Mouse (Mus musculus) heart, embryonic 15.5 days (tissue): ENCODE data around the gene Cdh24. TPM values are rescaled to one million over a fixed set of nuclear protein-coding genes. Genes with fewer than 3 reads are reported as not detected.

Experiments
- ATAC-seq: fragments of 200-750 bp; cut with Nextera tagmentation; replicated peaks from 2 replicates; pipeline ENCODE4 v1.8.0; 2017; ENCODE audit warnings: low read depth, moderate TSS enrichment; ENCODE audit not compliant: insufficient number of reproducible peaks, insufficient read depth, low FRiP score
- H3K27ac ChIP-seq: fragments of 300-500 bp; sonication (generic); 2 replicates; pipeline ENCODE4 v1.5.1; 2015; ENCODE audit warnings: mild to moderate bottlenecking, inconsistent platforms
- H3K27me3 ChIP-seq: fragments of 300-500 bp; sonication (generic); 2 replicates; pipeline ENCODE4 v1.6.1; 2015; ENCODE audit warnings: inconsistent platforms
- H3K36me3 ChIP-seq: fragments of 300-500 bp; sonication (generic); 2 replicates; pipeline ENCODE4 v1.6.1; 2015; ENCODE audit warnings: mild to moderate bottlenecking, inconsistent platforms
- H3K4me1 ChIP-seq: fragments of 300-500 bp; sonication (generic); replicated peaks from 2 replicates; pipeline ENCODE4 v1.6.1; 2015; ENCODE audit warnings: inconsistent platforms
- H3K4me2 ChIP-seq: fragments of 300-500 bp; sonication (generic); 2 replicates; pipeline ENCODE4 v1.6.1; 2015; ENCODE audit warnings: inconsistent platforms, mild to moderate bottlenecking, moderate library complexity
- H3K4me3 ChIP-seq: fragments of 300-500 bp; sonication (generic); 2 replicates; pipeline ENCODE4 v1.5.1; 2015; ENCODE audit warnings: mild to moderate bottlenecking, inconsistent platforms
- H3K9ac ChIP-seq: fragments of 300-500 bp; sonication (generic); 2 replicates; pipeline ENCODE4 v1.6.1; 2015; ENCODE audit warnings: mild to moderate bottlenecking, inconsistent platforms
- H3K9me3 ChIP-seq: fragments of 300-500 bp; sonication (generic); replicated peaks from 2 replicates; pipeline ENCODE4 v1.6.1; 2016; ENCODE audit warnings: inconsistent platforms
- WGBS: fragments of 180-500 bp; shearing (Covaris S2); methylation state at CpG from one replicate; pipeline ENCODE4 v1.1.7; 2015; ENCODE audit warnings: mixed read lengths; 5-methylcytosine and 5-hydroxymethylcytosine counted together
- polyA plus RNA-seq: library from polyadenylated mRNA; unstranded; fragments of >200 nt; fragmentation: Nextera tagmentation; extraction: Ambion mirVana; gene quantifications from 2 replicates; pipeline ENCODE4 v1.2.1, GENCODE M21; 2015

Cdh24 gene
- polyA plus RNA-seq, 1 experiment from 2014 or later, result 1.6 TPM

GRCm38 (mm10) chr14:54605752-54606321, 35.3 kb downstream of the Cdh24 start, which contains the start of gene 4931414P19Rik:
TSS of gene 4931414P19Rik (minus strand) at chr14:54605993.
- Histone ChIP-seq H3K27ac (peak within 1 kb of the TSS; percentile 85), H3K4me2 (peak within 1 kb of the TSS; percentile 77), H3K27me3 (no peaks in the 10 kb centered on the region), H3K4me1 (peaks cover 20% of the 10 kb centered on the region), H3K9ac (peak within 1 kb of the TSS; percentile 66), H3K36me3 (no peaks in the 10 kb centered on the region), H3K9me3 (no peaks in the 10 kb centered on the region), H3K4me3 (peak within 1 kb of the TSS; percentile 64)
- peak; percentile 53; the same call in 1 of the 2 replicates for ATAC-seq
- WGBS, result under 1% methylated on average over 39 of the region's 39 CpGs

GRCm38 (mm10) chr14:54603686-54604085, 37.5 kb downstream of the Cdh24 start:
- peaks cover 20% of the 10 kb centered on the region for H3K4me1 ChIP-seq
- H3K9ac ChIP-seq, result no peak overlapping the region
- H3K36me3 ChIP-seq, result no peaks in the 10 kb centered on the region
- no peak for ATAC-seq
- no peaks in the 10 kb centered on the region for H3K9me3 ChIP-seq
- 82% methylated on average over 8 of the region's 8 CpGs for WGBS
- H3K27me3 ChIP-seq, result no peaks in the 10 kb centered on the region
- H3K4me3 ChIP-seq, result peak overlapping the region; percentile 83
- peak overlapping the region; percentile 98 for H3K27ac ChIP-seq
- peak overlapping the region; percentile 69 for H3K4me2 ChIP-seq

- no peaks in the 10 kb centered on the region for H3K9me3 ChIP-seq
- peak overlapping the region; percentile 98 for H3K27ac ChIP-seq
- H3K4me2 ChIP-seq, result peak overlapping the region; percentile 69
- ATAC-seq, result peak; percentile 98
- under 1% methylated on average over 46 of the region's 46 CpGs for WGBS
- H3K4me1 ChIP-seq, result peaks cover 20% of the 10 kb centered on the region
- H3K9ac ChIP-seq, result peak overlapping the region; percentile 83
- H3K4me3 ChIP-seq, result peak overlapping the region; percentile 83
- no peaks in the 10 kb centered on the region for H3K27me3 ChIP-seq
- H3K36me3 ChIP-seq, result no peaks in the 10 kb centered on the region
These were observed 38.0 kb downstream of the Cdh24 start for GRCm38 (mm10) chr14:54603038-54603654.

GRCm38 (mm10) chr14:54602613-54603012, 38.6 kb downstream of the Cdh24 start:
- no peak for ATAC-seq
- H3K4me1 ChIP-seq, result peaks cover 20% of the 10 kb centered on the region
- no peaks in the 10 kb centered on the region for H3K36me3 ChIP-seq
- no peaks in the 10 kb centered on the region for H3K9me3 ChIP-seq
- peak overlapping the region; percentile 69 for H3K4me2 ChIP-seq
- H3K4me3 ChIP-seq, result peak overlapping the region; percentile 83
- 42% methylated on average over 4 of the region's 4 CpGs for WGBS
- peak overlapping the region; percentile 98 for H3K27ac ChIP-seq
- H3K27me3 ChIP-seq, result no peaks in the 10 kb centered on the region
- H3K9ac ChIP-seq, result peak overlapping the region; percentile 83

- Histone ChIP-seq H3K9me3 (no peaks in the 10 kb centered on the region), H3K27ac (no peak overlapping the region), H3K4me1 (peaks cover 20% of the 10 kb centered on the region), H3K36me3 (no peaks in the 10 kb centered on the region), H3K4me2 (no peak overlapping the region), H3K4me3 (no peak overlapping the region), H3K27me3 (no peaks in the 10 kb centered on the region), H3K9ac (no peak overlapping the region)
- WGBS, result 70% methylated on average over 2 of the region's 2 CpGs
- no peak for ATAC-seq
These were observed 39.6 kb downstream of the Cdh24 start for GRCm38 (mm10) chr14:54601601-54602000.

- Histone ChIP-seq H3K27me3 (no peaks in the 10 kb centered on the region), H3K36me3 (no peaks in the 10 kb centered on the region), H3K4me3 (no peak overlapping the region), H3K4me2 (no peak overlapping the region), H3K4me1 (peaks cover 25% of the 10 kb centered on the region), H3K9ac (no peak overlapping the region), H3K9me3 (no peaks in the 10 kb centered on the region), H3K27ac (no peak overlapping the region)
- ATAC-seq, result no peak
- 78% methylated on average over 7 of the region's 7 CpGs for WGBS
These were observed 44.1 kb downstream of the Cdh24 start for GRCm38 (mm10) chr14:54597084-54597483.

- Histone ChIP-seq H3K4me3 (peak overlapping the region; percentile 34), H3K4me1 (peaks cover 24% of the 10 kb centered on the region), H3K27ac (peak overlapping the region; percentile 46; the same call in 1 of the 2 replicates), H3K9ac (peak overlapping the region; percentile 38; the same call in 1 of the 2 replicates), H3K36me3 (no peaks in the 10 kb centered on the region), H3K4me2 (peak overlapping the region; percentile 59), H3K9me3 (no peaks in the 10 kb centered on the region), H3K27me3 (no peaks in the 10 kb centered on the region)
- 0 out of 2 replicates have a peak, but pooled peaks have one; percentile 36 for ATAC-seq
- WGBS, result 50% methylated on average over 28 of the region's 28 CpGs
These were observed 46.3 kb downstream of the Cdh24 start for GRCm38 (mm10) chr14:54594631-54595414.

GRCm38 (mm10) chr14:54594055-54594454, 47.1 kb downstream of the Cdh24 start:
- peak overlapping the region; percentile 59; the same call in 1 of the 2 replicates for H3K4me2 ChIP-seq

GRCm38 (mm10) chr14:54592319-54592934, 48.7 kb downstream of the Cdh24 start:
- peak; percentile 83 for ATAC-seq
- H3K4me3 ChIP-seq, result no peak overlapping the region
- no peaks in the 10 kb centered on the region for H3K9me3 ChIP-seq
- peak overlapping the region; percentile 46; the same call in 1 of the 2 replicates for H3K9ac ChIP-seq
- peak overlapping the region; percentile 90 for H3K27ac ChIP-seq
- H3K36me3 ChIP-seq, result no peaks in the 10 kb centered on the region
- peak overlapping the region; percentile 24 for H3K4me2 ChIP-seq
- 23% methylated on average over 10 of the region's 10 CpGs for WGBS
- H3K4me1 ChIP-seq, result peaks cover 32% of the 10 kb centered on the region
- no peaks in the 10 kb centered on the region for H3K27me3 ChIP-seq

More at GRCm38 (mm10) chr14:54594055-54594454, 47.1 kb downstream of the Cdh24 start:
- Histone ChIP-seq H3K36me3 (no peaks in the 10 kb centered on the region), H3K27ac (no peak overlapping the region), H3K27me3 (no peaks in the 10 kb centered on the region), H3K4me1 (peaks cover 24% of the 10 kb centered on the region), H3K4me3 (no peak overlapping the region), H3K9ac (no peak overlapping the region), H3K9me3 (no peaks in the 10 kb centered on the region)
- WGBS, result 91% methylated on average over 3 of the region's 3 CpGs
- no peak for ATAC-seq

- no peak overlapping the region for H3K4me2 ChIP-seq
- no peaks in the 10 kb centered on the region for H3K36me3 ChIP-seq
- H3K4me1 ChIP-seq, result peaks cover 32% of the 10 kb centered on the region
- no peak overlapping the region for H3K4me3 ChIP-seq
- no peak overlapping the region for H3K27ac ChIP-seq
- H3K9me3 ChIP-seq, result no peaks in the 10 kb centered on the region
- H3K9ac ChIP-seq, result no peak overlapping the region
- 90% methylated on average over 16 of the region's 16 CpGs for WGBS
- no peak for ATAC-seq
- H3K27me3 ChIP-seq, result no peaks in the 10 kb centered on the region
These were observed 50.1 kb downstream of the Cdh24 start for GRCm38 (mm10) chr14:54591056-54591455.
